Mouse (Mus musculus) olfactory bulb, adult 2 months (tissue): Measurements from ENCODE around the gene Arhgef3. TPM values are rescaled to one million over a fixed set of nuclear protein-coding genes. Genes with fewer than 3 reads are reported as not detected.

ENCODE experiments used
- H3K27ac ChIP-seq: fragments of 200-500 bp; 2 replicates; pipeline ENCODE4 v1.5.1; 2012; ENCODE audit warnings: low read depth, low read length; ENCODE audit not compliant: insufficient read depth
- H3K4me1 ChIP-seq: fragments of 200-500 bp; 2 replicates; pipeline ENCODE4 v1.6.1; 2012; ENCODE audit warnings: low read length; ENCODE audit not compliant: control insufficient read depth, insufficient read depth
- H3K4me3 ChIP-seq: fragments of 200-500 bp; 2 replicates; pipeline ENCODE4 v1.5.1; 2012; ENCODE audit warnings: mild to moderate bottlenecking, low read depth, low read length, moderate library complexity; ENCODE audit not compliant: insufficient read depth
- CTCF ChIP-seq: fragments of 200-500 bp; IDR thresholded peaks from 2 replicates; pipeline ENCODE4 v1.5.1; 2012; ENCODE audit warnings: low read depth, mild to moderate bottlenecking, low read length, moderate library complexity; ENCODE audit not compliant: insufficient read depth
- POLR2A ChIP-seq: fragments of 200-500 bp; IDR thresholded peaks from 2 replicates; pipeline ENCODE4 v1.6.1; 2012; ENCODE audit warnings: mild to moderate bottlenecking, low read depth, low read length, moderate library complexity; ENCODE audit not compliant: insufficient read depth
- WGBS: fragments of 180-500 bp; shearing (Covaris S2); methylation state at CpG from one replicate; pipeline ENCODE4 v1.1.7; 2018; 5-methylcytosine and 5-hydroxymethylcytosine counted together
- polyA plus RNA-seq: library from polyadenylated mRNA; stranded (reverse); fragments of >200 nt; gene quantifications from 2 replicates; pipeline ENCODE4 v1.2.4, GENCODE M21; 2012; ENCODE audit warnings: low replicate concordance; ENCODE audit not compliant: missing spikeins, insufficient read depth, insufficient read length

Gene Arhgef3
- polyA plus RNA-seq, 1 experiment: not detected

DNA sequence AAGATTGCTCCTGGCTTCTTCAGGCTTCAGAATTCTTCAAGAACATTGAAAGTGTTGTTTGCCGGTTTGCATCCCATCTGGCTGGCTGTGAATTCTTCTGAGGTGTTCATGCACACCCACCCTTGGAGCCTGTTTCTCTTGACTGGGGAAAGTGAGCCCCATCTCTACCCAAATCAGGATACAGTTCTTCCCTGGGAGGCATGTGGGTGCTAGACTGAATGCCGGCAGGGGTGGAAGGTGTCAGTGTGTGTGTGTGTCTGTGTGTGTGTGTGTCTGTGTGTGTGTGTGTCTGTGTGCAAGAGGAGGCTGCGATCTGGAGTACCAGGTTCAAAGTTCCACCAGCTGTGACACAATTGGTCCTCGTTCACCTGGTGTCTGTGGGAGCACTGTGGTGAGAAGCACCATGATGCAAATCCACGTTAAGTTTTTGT is 114.3 kb downstream of the Arhgef3 start:
- WGBS: 79% methylated on average over 5 of the region's 5 CpGs
- no peak overlapping the region for H3K4me3 ChIP-seq
- H3K27ac ChIP-seq: no peak overlapping the region

DNA sequence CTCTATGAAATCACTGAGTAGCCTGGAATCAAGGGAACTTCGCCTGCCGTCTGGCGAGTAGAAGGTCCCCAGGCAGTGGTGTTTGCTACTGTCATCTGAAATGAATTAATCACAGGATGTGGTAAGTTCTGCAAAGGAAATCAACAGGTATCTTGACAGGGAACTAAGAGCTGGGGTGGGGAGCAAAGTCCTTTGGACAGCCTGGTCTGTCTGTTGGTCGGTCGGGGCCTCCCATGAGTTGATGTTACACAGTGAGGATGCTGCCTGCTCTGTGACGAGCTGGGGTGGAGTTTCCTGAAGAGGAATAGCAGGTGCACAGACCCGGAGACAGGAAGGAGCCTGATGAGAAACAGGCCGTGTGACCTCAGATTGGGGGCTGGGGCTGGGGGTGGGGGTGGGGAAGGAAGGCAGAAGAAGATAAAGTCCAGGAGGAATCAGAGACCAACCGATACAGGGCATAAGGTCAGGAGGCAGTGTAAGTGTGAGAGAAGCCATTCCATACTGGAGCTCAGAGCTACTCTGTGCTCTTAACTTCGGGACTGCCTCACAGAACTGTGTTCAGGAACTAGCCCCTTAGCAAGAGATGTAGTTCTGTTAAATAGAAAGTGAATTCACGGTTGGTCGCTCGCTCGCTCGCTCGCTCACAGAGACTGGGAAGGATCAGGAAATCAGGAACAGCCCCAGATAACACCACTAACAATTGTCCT is 114.9 kb downstream of the Arhgef3 start:
- Histone ChIP-seq H3K4me3 (no peak overlapping the region), H3K27ac (no peak overlapping the region), H3K4me1 (peaks cover 5% of the 10 kb centered on the region)
- 78% methylated on average over 16 of the region's 16 CpGs for WGBS
- TF ChIP-seq POLR2A: no peak
- no peak for TF ChIP-seq CTCF

More for the DNA sequence above, 114.3 kb downstream of the Arhgef3 start:
- peaks cover 5% of the 10 kb centered on the region for H3K4me1 ChIP-seq
- TF ChIP-seq POLR2A (no peak), CTCF (no peak)

DNA sequence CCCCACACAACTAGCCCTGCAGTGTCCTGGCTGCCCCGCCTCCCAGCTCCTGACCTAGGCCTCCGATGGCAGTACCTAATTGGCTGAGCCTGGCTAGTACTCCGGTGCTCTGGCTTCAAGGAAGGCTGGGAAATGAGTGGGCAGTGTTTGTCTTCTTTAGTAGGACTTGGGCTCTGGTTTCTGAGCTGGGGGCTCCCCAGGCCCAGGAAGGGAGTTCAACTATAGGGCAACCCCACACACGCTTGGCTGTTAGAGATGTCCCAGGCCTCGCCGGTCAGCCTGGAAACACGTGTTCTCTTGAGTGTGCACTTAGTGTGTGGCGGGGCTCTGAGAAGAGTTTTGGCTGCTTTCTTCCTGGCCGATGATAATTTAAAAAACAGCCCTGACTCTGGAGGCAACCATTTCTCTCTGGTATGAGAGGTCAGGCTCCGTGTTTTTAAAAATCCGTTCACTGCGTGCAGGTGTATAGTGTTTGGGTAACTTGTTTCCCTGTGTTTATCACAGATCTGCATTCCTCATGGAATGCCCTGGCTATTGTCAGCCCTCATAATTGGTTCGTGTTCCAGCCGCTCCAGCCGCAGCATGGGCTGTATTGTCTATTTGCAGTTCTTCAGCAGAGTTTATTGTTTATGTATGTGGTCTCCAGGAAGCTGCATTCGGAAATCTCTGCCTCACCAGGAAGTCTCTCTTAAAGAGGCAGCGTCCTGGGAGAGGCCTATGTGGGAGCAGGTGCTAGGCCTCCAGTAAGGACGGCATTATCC is 115.7 kb downstream of the Arhgef3 start:
- TF ChIP-seq POLR2A: no peak
- no peak for TF ChIP-seq CTCF
- Histone ChIP-seq H3K4me1 (peaks cover 5% of the 10 kb centered on the region), H3K27ac (peak overlapping the region; percentile 22; the same call in 1 of the 2 replicates), H3K4me3 (no peak overlapping the region)
- WGBS: 52% methylated on average over 18 of the region's 18 CpGs

DNA sequence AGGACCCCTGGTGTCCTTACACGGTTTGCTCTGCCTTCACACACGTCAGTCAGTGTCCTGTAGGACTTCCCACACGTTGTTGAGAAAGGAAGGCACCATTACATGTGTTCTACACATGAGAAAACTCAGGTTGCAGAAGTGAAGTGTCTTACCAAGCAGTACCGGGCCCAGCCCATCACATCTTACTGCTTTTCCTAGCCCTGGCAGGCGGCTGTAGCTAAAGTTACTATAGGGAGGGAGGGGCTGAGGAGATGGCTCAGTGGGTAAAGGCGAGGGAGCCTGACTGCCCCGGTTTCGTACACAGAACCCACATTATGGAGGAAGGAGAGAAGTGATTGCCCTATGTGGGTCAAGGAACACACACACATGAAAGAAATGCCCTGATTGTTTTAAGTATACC is 116.8 kb downstream of the Arhgef3 start:
- peaks cover 5% of the 10 kb centered on the region for H3K4me1 ChIP-seq
- H3K4me3 ChIP-seq: no peak overlapping the region
- no peak for TF ChIP-seq CTCF
- no peak for TF ChIP-seq POLR2A
- 91% methylated on average over 8 of the region's 8 CpGs for WGBS
- no peak overlapping the region for H3K27ac ChIP-seq

DNA sequence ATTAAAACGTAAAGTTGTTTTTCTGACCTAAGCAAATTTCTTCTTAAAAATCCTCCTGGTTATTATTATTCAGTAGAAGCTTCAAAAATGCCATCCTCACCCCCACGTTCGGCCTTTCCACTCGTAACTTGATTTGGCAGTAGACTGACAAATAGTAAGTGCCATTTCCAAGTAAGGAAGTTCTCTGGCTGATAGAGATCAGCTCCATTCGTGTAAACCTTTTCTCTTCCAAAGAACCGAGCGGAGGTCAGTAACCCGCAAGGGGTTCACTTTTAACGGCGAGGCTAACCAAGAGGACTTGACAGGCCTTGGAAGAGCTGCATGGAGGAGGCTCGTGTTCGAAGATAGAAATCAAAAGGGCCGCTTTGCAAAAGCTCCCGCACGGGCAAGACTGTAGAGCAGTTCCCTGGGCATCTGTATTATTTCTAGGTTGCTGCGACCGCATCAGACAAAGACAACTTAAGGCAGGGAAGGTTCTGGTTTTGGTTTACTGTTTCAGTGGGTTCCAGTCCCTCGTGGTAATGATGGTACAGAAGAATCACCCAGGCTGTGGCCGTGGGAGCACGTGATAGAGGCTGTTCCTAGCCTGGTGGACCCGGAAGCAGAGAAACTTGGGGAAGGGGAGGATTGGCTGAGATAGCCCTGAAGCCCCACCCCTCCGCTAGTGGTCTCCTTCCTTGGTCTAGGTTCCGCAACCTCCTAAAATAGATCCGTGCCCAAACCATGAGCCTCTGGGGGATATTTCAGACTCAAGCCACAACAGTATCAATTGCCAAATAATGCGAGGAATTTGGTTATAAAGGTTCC is 117.5 kb downstream of the Arhgef3 start:
- 94% methylated on average over 25 of the region's 25 CpGs for WGBS
- Histone ChIP-seq H3K27ac (no peak overlapping the region), H3K4me3 (no peak overlapping the region), H3K4me1 (peaks cover 5% of the 10 kb centered on the region)
- no peak for TF ChIP-seq CTCF
- no peak for TF ChIP-seq POLR2A

DNA sequence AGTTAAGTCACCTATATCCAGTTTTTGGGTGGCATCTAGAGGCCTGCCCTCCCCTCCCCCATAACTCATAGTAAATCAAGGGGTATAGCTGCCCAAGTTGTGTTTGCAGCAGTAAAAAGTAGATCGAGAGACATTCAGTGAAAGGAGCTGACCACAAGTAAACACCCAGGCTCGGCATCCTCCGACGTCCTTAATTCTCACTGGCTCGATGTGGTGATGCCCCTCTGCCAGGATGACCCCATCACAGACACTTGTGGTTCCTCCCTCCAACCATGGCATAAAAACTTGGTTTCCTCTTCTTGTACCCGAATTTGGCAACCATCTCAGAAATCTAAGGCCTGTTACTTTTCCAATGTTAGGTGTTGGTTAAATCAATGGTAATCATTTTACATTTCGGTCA is 118.4 kb downstream of the Arhgef3 start:
- TF ChIP-seq POLR2A (no peak), CTCF (no peak)
- Histone ChIP-seq H3K4me1 (peaks cover 9% of the 10 kb centered on the region), H3K4me3 (no peak overlapping the region), H3K27ac (no peak overlapping the region)
- WGBS: 96% methylated on average over 7 of the region's 7 CpGs

DNA sequence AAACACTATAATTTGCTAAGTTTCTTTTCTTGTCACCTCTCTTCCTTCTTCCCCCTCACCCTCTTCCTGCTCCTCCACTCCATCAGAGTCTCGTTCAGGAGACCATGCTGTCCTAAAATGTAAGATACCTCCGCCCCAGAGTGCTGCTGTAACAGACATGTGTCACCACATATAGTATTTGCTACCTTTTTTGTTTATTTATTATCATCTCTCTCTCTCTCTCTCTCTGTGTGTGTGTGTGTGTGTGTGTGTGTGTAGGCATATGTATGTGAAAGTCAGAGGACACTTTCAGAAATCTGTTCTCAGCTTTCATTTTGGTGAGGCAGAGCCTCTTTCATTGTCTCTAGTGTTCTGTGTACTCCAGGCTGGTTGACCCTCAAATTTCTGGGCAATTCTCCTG is 119.0 kb downstream of the Arhgef3 start:
- WGBS: 85% methylated on average over 2 of the region's 2 CpGs
- H3K27ac ChIP-seq: no peak overlapping the region
- TF ChIP-seq POLR2A (no peak), CTCF (no peak)

DNA sequence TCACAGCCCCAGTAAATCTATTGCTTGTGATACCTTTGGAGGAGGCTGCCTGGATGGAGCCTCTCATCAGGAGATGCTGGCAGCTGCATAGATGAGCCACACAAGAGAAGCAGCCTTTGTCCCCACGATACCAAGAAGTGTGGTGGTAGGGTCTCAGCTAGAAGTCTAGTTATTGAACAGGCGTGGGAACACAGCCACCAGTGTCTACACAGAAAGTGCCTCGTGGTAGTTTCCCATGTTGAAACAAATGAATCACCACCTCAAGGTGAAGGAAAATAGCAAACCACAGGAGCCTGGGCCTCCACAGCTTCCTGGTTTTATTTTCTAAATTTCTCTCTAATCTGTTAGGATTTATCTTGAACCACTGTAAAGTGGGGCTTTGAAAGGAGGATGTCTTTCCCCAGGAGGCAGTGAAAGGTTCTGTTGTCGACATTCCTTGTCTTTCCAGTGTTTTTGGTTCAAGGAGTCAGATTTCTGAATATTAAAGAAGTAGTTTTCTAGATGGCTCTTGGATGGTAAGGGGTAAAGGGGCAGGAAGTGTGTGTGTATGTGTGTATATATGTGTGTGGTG is 119.7 kb downstream of the Arhgef3 start:
- WGBS: 67% methylated on average over 4 of the region's 4 CpGs
- H3K27ac ChIP-seq: no peak overlapping the region
- no peak overlapping the region for H3K4me3 ChIP-seq
- H3K4me1 ChIP-seq: peaks cover 9% of the 10 kb centered on the region
- TF ChIP-seq CTCF (no peak), POLR2A (no peak)

More for the DNA sequence above, 119.0 kb downstream of the Arhgef3 start:
- no peak overlapping the region for H3K4me3 ChIP-seq
- H3K4me1 ChIP-seq: peaks cover 9% of the 10 kb centered on the region
